Mouse (Mus musculus) liver, adult 2 months (tissue): ENCODE measurements at regions not wholly inside any gene's neighbourhood (a gene's known extent, or its start where the extent isn't known, plus 50 kb on each side); places are given as distances from the start of the nearest gene placed in this dataset.

Experiments
- CTCF ChIP-seq: fragments of 200-500 bp; IDR thresholded peaks from 2 replicates; pipeline ENCODE4 v1.5.1; 2011; ENCODE audit warnings: low read depth, low read length, control low read depth
- POLR2A ChIP-seq: fragments of 200-500 bp; IDR thresholded peaks from 2 replicates; pipeline ENCODE4 v1.6.1; 2011; ENCODE audit warnings: low read length, control low read depth; ENCODE audit not compliant: insufficient read depth; ENCODE audit errors: extremely low read depth

DNA sequence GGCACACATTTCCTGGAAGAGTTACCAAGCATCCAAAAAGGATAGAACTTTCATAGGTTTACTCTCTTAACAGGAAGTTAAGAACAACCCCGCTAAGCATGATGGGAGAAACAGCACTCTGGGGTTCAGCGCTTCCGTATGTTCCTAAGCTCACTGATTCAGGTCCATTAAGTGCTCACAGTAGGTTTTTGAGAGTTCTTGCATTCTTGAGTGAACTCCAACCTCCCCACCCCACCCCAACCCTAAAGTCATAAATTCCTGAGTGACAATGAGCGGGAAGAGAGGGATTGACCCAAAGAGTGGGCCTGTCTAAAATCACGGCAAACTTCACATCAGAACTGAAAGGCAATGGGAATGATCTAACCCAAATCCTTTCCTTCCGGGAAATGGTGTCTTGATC lies 405.9 kb downstream of the Lrig3 start:
- no peak for TF ChIP-seq POLR2A
- no peak for TF ChIP-seq CTCF
